In the genomic region with DNA sequence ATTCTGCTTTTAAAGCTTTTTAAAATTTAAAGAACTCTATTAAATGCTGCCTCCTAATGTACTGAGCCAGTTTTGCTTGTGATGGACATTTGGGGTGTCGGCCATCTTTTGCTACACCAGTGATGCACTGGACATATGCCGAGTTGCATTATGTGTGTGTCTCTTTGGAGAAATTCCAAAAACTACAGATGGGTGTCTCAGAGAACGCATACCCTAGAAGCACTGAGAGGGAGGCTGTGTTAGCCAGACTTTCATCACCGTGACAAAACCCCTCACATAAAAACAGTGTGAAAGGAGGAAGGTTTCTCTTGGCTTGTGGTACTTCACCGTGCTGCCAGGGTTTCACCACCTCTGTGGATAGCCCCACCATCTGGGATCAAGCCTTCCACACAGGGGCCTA, we compare ENCODE assay signal across 26 mouse cellular contexts. TPM values are rescaled to one million over a fixed set of nuclear protein-coding genes. Genes with fewer than 3 reads are reported as not detected.
DNase-seq lines count a peak whose midpoint lies in the region; ATAC-seq lines count a peak whose summit lies in the region.
"Had no signal": no experiment of that assay in that cellular context is flagged by ENCODE, and none has a peak within 500 bp of the region (broad histone marks: within the 10 kb centered on the region; RNA-seq: fewer than 3 reads in every experiment).

No protein-coding gene starts in this region.

- intact Hi-C loops in left cerebral cortex, postnatal 4 days (cut with DNase I), result no loop called here
- intact Hi-C loops in left cerebral cortex, postnatal 10 days (cut with DNase I), result no loop called here

- no peak overlapping the region for H3K9ac ChIP-seq in forebrain, embryonic 15.5 days (replicated peaks)
- H3K9ac ChIP-seq in forebrain, embryonic 16.5 days (replicated peaks; ENCODE audit: low read depth, low read length), result no peak overlapping the region
- no peak overlapping the region for H3K9ac ChIP-seq in heart, embryonic 12.5 days
- H3K9ac ChIP-seq: heart, embryonic 15.5 days; hindbrain, embryonic 15.5 days had no signal

- WGBS in forebrain, embryonic 15.5 days, result 49% methylated on average over 5 of the region's 5 CpGs
- WGBS in forebrain, embryonic 10.5 days, result 91% methylated on average over 5 of the region's 5 CpGs
- 51% methylated on average over 5 of the region's 5 CpGs for WGBS in forebrain, embryonic 16.5 days
- 80% methylated on average over 5 of the region's 5 CpGs for WGBS in heart, embryonic 12.5 days

- no peak overlapping the region for H3K4me3 ChIP-seq in forebrain, embryonic 15.5 days
- no peak overlapping the region for H3K4me3 ChIP-seq in forebrain, embryonic 10.5 days
- H3K4me3 ChIP-seq in forebrain, embryonic 16.5 days (replicated peaks; ENCODE audit: low read length), result no peak overlapping the region
- no peak overlapping the region for H3K4me3 ChIP-seq in heart, embryonic 12.5 days
- H3K4me3 ChIP-seq: heart, embryonic 15.5 days; hindbrain, embryonic 10.5 days; hindbrain, embryonic 15.5 days had no signal

- H3K27me3 ChIP-seq in forebrain, embryonic 15.5 days, result no peaks in the 10 kb centered on the region
- H3K27me3 ChIP-seq in forebrain, embryonic 10.5 days (ENCODE audit: poor library complexity, severe bottlenecking), result no peaks in the 10 kb centered on the region
- no peaks in the 10 kb centered on the region for H3K27me3 ChIP-seq in forebrain, embryonic 16.5 days (replicated peaks; ENCODE audit: control insufficient read depth, insufficient read depth, low read length)
- H3K27me3 ChIP-seq in heart, embryonic 12.5 days (replicated peaks), result no peaks in the 10 kb centered on the region
- H3K27me3 ChIP-seq: heart, embryonic 15.5 days; hindbrain, embryonic 15.5 days had no signal

- peaks cover 5% of the 10 kb centered on the region; the same call in 1 of the 2 replicates for H3K4me1 ChIP-seq in forebrain, embryonic 15.5 days
- 0 out of 2 replicates have a peak, but pooled peaks cover 5% of the 10 kb centered on the region for H3K4me1 ChIP-seq in forebrain, embryonic 10.5 days
- peaks cover 4% of the 10 kb centered on the region for H3K4me1 ChIP-seq in forebrain, embryonic 16.5 days (replicated peaks; ENCODE audit: control insufficient read depth, insufficient read depth, low read length)
- 0 out of 2 replicates have a peak, but pooled peaks cover 6% of the 10 kb centered on the region for H3K4me1 ChIP-seq in heart, embryonic 12.5 days (replicated peaks)
- H3K4me1 ChIP-seq: heart, embryonic 15.5 days; hindbrain, embryonic 15.5 days had no signal

- no peaks in the 10 kb centered on the region for H3K9me3 ChIP-seq in forebrain, embryonic 15.5 days
- no peaks in the 10 kb centered on the region for H3K9me3 ChIP-seq in forebrain, embryonic 10.5 days
- H3K9me3 ChIP-seq in forebrain, embryonic 16.5 days (ENCODE audit: control insufficient read depth, low read length), result no peaks in the 10 kb centered on the region
- H3K9me3 ChIP-seq in heart, embryonic 12.5 days (replicated peaks), result no peaks in the 10 kb centered on the region
- H3K9me3 ChIP-seq: heart, embryonic 15.5 days; hindbrain, embryonic 10.5 days; hindbrain, embryonic 15.5 days had no signal

- peak overlapping the region; percentile 61 for H3K27ac ChIP-seq in forebrain, embryonic 15.5 days (replicated peaks)
- H3K27ac ChIP-seq in forebrain, embryonic 10.5 days, result no peak overlapping the region
- H3K27ac ChIP-seq in forebrain, embryonic 16.5 days (ENCODE audit: low read length), result peak overlapping the region; percentile 64
- H3K27ac ChIP-seq in heart, embryonic 12.5 days (ENCODE audit: poor library complexity, severe bottlenecking), result no peak overlapping the region
- H3K27ac ChIP-seq: heart, embryonic 15.5 days; hindbrain, embryonic 10.5 days; hindbrain, embryonic 15.5 days had no signal

- peak; percentile 29 to 40 for DNase-seq in cerebellum, postnatal 10 days
- no peak for DNase-seq in cerebellum, adult 18-20 months
- no peak for DNase-seq in forebrain, embryonic 10.5 days (ENCODE audit: extremely low spot score, low spot score)
- peak; percentile 28 for DNase-seq in left cerebral cortex, postnatal 4 days
- DNase-seq in left cerebral cortex, postnatal 10 days (ENCODE audit: extremely low spot score in 1 of 2, low spot score in 2 of 2), result no peak
- DNase-seq: adrenal gland, adult 8-10 months; adrenal gland, postnatal 25 days; cerebellum, adult 11 months; cerebellum, adult 8-10 months; cerebellum, postnatal 14 days; gastrocnemius, postnatal 10 days; heart, adult 11 months; heart, postnatal 10 days; heart, postnatal 36 days; kidney, adult 18-20 months; kidney, adult 9 months had no signal

- no peaks in the 10 kb centered on the region for H3K36me3 ChIP-seq in forebrain, embryonic 15.5 days
- H3K36me3 ChIP-seq in forebrain, embryonic 10.5 days (replicated peaks), result no peaks in the 10 kb centered on the region
- no peaks in the 10 kb centered on the region for H3K36me3 ChIP-seq in forebrain, embryonic 16.5 days (ENCODE audit: control insufficient read depth, insufficient read depth)
- no peaks in the 10 kb centered on the region for H3K36me3 ChIP-seq in heart, embryonic 12.5 days
- H3K36me3 ChIP-seq: heart, embryonic 15.5 days; hindbrain, embryonic 10.5 days; hindbrain, embryonic 15.5 days had no signal

- no peak overlapping the region for H3K4me2 ChIP-seq in forebrain, embryonic 15.5 days (replicated peaks)
- H3K4me2 ChIP-seq in forebrain, embryonic 16.5 days (ENCODE audit: low read length), result no peak overlapping the region
- H3K4me2 ChIP-seq in heart, embryonic 12.5 days, result no peak overlapping the region
- H3K4me2 ChIP-seq: heart, embryonic 11.5 days; heart, embryonic 15.5 days; hindbrain, embryonic 15.5 days had no signal

- peak; percentile 87 for ATAC-seq in forebrain, embryonic 15.5 days (replicated peaks)
- ATAC-seq in forebrain, embryonic 16.5 days, result peak; percentile 91
- ATAC-seq in heart, embryonic 12.5 days (ENCODE audit: insufficient number of reproducible peaks, low FRiP score), result no peak
- ATAC-seq: activated CD4-positive, CD25-positive, alpha-beta regulatory T cell, adult 4 months; inflammation-experienced regulatory T-cells, adult 6 months; intestine, embryonic 16.5 days had no signal

RNA-seq across cellular contexts. Expression of a gene that starts 14.8 kb away (rescaled TPM):
- polyA plus RNA-seq in forebrain, embryonic 15.5 days (2015; fragmentation: Nextera tagmentation; extraction: Ambion mirVana), result 5.1 and 5.9 TPM in 2 replicates
- 11.4 and 12.5 TPM in 2 replicates for polyA plus RNA-seq in forebrain, embryonic 10.5 days (2016; fragmentation: Nextera tagmentation; extraction: Ambion mirVana)
- 1 to 10 TPM; 5.2 to 6.1 TPM for total RNA-seq in left cerebral cortex, postnatal 4 days (2021)
- total RNA-seq in left cerebral cortex, postnatal 10 days (2021), result 1 to 10 TPM; 7.6 to 9.9 TPM
- 5.8 and 7.2 TPM in 2 replicates for polyA plus RNA-seq in forebrain, embryonic 16.5 days (2015; fragmentation: Nextera tagmentation; extraction: Ambion mirVana)
- 15.2 and 16.2 TPM in 2 replicates for polyA plus RNA-seq in heart, embryonic 12.5 days (2016; fragmentation: Nextera tagmentation; extraction: Ambion mirVana)

RNA-seq across cellular contexts. Expression of a gene that starts 50.0 kb away (rescaled TPM):
- 10.5 TPM in 2 replicates for polyA plus RNA-seq in forebrain, embryonic 15.5 days (2015; fragmentation: Nextera tagmentation; extraction: Ambion mirVana)
- polyA plus RNA-seq in forebrain, embryonic 10.5 days (2016; fragmentation: Nextera tagmentation; extraction: Ambion mirVana), result 3.5 and 3.8 TPM in 2 replicates
- 10 to 100 TPM; 61.8 to 65.9 TPM for total RNA-seq in left cerebral cortex, postnatal 4 days (2021)
- total RNA-seq in left cerebral cortex, postnatal 10 days (2021), result 100 to 1,000 TPM; 189 to 191 TPM
- 12.4 and 14.4 TPM in 2 replicates for polyA plus RNA-seq in forebrain, embryonic 16.5 days (2015; fragmentation: Nextera tagmentation; extraction: Ambion mirVana)
- 31.5 and 35.0 TPM in 2 replicates for polyA plus RNA-seq in heart, embryonic 12.5 days (2016; fragmentation: Nextera tagmentation; extraction: Ambion mirVana)

Comparison
In these comparisons a context has a peak if more than half of its experiments do, and no peak if none do; other contexts are left out.
1. DNase-seq: peak in cerebellum, postnatal 10 days (2 of 2) and left cerebral cortex, postnatal 4 days (single experiment); none in cerebellum, adult 18-20 months (0 of 2), forebrain, embryonic 10.5 days (single experiment) and left cerebral cortex, postnatal 10 days (0 of 2).
2. H3K27ac ChIP-seq: peak in forebrain, embryonic 15.5 days (single experiment) and forebrain, embryonic 16.5 days (single experiment); none in forebrain, embryonic 10.5 days (single experiment) and heart, embryonic 12.5 days (single experiment).